Mouse (Mus musculus): ENCODE results near the gene Crybg1.

DNA sequence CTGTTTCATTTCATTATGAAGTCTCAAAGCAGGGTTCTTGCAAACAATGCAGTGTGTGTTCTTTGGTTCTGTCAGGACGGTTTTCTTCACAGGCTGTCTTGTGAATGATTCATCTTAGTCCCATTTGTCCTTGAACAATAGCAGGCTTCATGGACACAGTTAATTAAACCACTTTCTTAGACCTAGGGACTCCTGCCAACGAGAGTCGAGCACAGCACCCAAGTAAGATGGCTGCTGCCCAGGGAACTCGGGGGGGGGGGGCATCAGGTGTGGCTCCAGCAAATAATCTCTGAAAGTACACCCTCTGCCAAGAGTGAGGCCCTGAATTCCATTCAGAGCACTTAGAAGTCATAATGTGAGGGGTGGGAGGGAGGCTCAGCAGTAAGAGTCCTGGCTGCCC lies 30.0 kb downstream of the Crybg1 start:
- TF ChIP-seq CTCF (IDR thresholded peaks at IDR 0.05) (no peak), EP300 (IDR thresholded peaks at IDR 0.05) (no peak)

All from lung, postnatal 0 days (tissue).